Mouse (Mus musculus) layer of hippocampus, postnatal 14 days (tissue): ENCODE measurements at regions not wholly inside any gene's neighbourhood (a gene's known extent, or its start where the extent isn't known, plus 50 kb on each side); places are given as distances from the start of the nearest gene placed in this dataset.

ENCODE experiments used
- DNase-seq, 2 experiments: peaks; one replicate each; pipeline ENCODE4 v3.0.0; 2021 to 2022; ENCODE audit warnings: low spot score in 2 of 2, mixed read lengths in 1 of 2

GRCm38 (mm10) chr3:124986930-124987329, 406.0 kb upstream of the 1700003H04Rik start:
- no peak for DNase-seq

- DNase-seq = no peak
These were observed 405.6 kb upstream of the 1700003H04Rik start for GRCm38 (mm10) chr3:124986515-124986914.

GRCm38 (mm10) chr3:124985428-124985827, 404.5 kb upstream of the 1700003H04Rik start:
- no peak for DNase-seq

GRCm38 (mm10) chr3:124935147-124935849, 354.4 kb upstream of the 1700003H04Rik start:
- no peak for DNase-seq

- no peak for DNase-seq
These were observed 351.8 kb upstream of the 1700003H04Rik start for GRCm38 (mm10) chr3:124932655-124933054.

- peak; percentile 10 to 16 for DNase-seq
These were observed 350.1 kb upstream of the 1700003H04Rik start for GRCm38 (mm10) chr3:124930773-124931607.

GRCm38 (mm10) chr3:124908925-124909324, 328.0 kb upstream of the 1700003H04Rik start:
- no peak for DNase-seq
